Mouse (Mus musculus): ENCODE data around the gene Btn1a1.

DNA sequence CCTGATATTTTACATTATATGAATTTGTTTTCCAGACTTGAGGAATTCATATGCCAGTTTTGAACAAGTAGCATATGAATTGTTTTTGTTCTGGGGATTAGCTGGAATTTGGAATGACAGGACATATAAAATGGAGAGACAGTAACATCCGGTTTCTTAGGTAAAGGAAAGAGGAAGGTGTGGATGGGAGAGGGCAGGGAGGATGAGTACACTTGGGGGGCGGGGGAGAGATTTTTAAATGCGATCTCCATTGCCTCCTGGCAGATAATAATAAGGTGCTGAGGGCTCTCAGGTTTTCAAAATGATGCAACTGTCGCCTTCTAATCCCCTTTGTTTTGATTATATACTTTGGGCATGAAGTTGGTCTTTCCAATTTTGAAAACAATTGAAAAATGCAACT is 30.5 kb downstream of the Btn1a1 start:
- TF ChIP-seq HCFC1 (IDR thresholded peaks at IDR 0.05; ENCODE audit: borderline replicate concordance, insufficient read depth, low read length) (no peak), CHD2 (IDR thresholded peaks at IDR 0.05; ENCODE audit: low read depth, low read length) (no peak), ZNF384 (IDR thresholded peaks at IDR 0.05; ENCODE audit: low read depth, low read length) (no peak), ZC3H11A (IDR thresholded peaks at IDR 0.05; ENCODE audit: borderline replicate concordance, low read depth, low read length) (no peak)
